Mouse (Mus musculus) ES-Bruce4 (cell line): ENCODE measurements at regions not wholly inside any gene's neighbourhood (a gene's known extent, or its start where the extent isn't known, plus 50 kb on each side); places are given as distances from the start of the nearest gene placed in this dataset.
"Not testable (repeated sequence)": the region's sequence is repeated elsewhere in the genome, so short reads cannot be mapped to it uniquely, and the experiment has no call there.

Experiments used
- H3K27ac ChIP-seq: 2 replicates; pipeline ENCODE4 v1.5.1; 2012; ENCODE audit warnings: low read length, inconsistent platforms; ENCODE audit not compliant: insufficient read depth
- H3K27me3 ChIP-seq: 2 replicates; pipeline ENCODE4 v1.6.1; 2012; ENCODE audit warnings: mild to moderate bottlenecking, low read length, inconsistent platforms; ENCODE audit not compliant: control insufficient read depth, poor library complexity, insufficient read depth, severe bottlenecking
- H3K36me3 ChIP-seq: 2 replicates; pipeline ENCODE4 v1.6.1; 2012; ENCODE audit warnings: inconsistent platforms, mild to moderate bottlenecking, low read length, moderate library complexity; ENCODE audit not compliant: control insufficient read depth, poor library complexity, insufficient read depth, severe bottlenecking
- H3K4me1 ChIP-seq: one replicate; pipeline ENCODE4 v1.8.1; 2011; ENCODE audit warnings: low read length; ENCODE audit not compliant: control insufficient read depth, insufficient read depth
- H3K4me3 ChIP-seq: 2 replicates; pipeline ENCODE4 v1.5.1; 2011; ENCODE audit warnings: low read depth, mild to moderate bottlenecking, low read length
- H3K9ac ChIP-seq: 2 replicates; pipeline ENCODE4 v1.6.1; 2012; ENCODE audit warnings: low read depth, mild to moderate bottlenecking, inconsistent platforms; ENCODE audit not compliant: poor library complexity, severe bottlenecking
- H3K9me3 ChIP-seq: replicated peaks from 2 replicates; pipeline ENCODE4 v1.6.1; 2012; ENCODE audit warnings: mild to moderate bottlenecking, low read length, inconsistent platforms; ENCODE audit not compliant: control insufficient read depth, poor library complexity, insufficient read depth, severe bottlenecking
- CTCF ChIP-seq: IDR thresholded peaks from one replicate; pipeline ENCODE4 v1.8.1; 2011; ENCODE audit warnings: low read depth, low read length
- EP300 ChIP-seq: IDR thresholded peaks from 2 replicates; pipeline ENCODE4 v1.6.1; 2011; ENCODE audit warnings: low read depth, low read length; ENCODE audit not compliant: insufficient read depth
- POLR2A ChIP-seq: IDR thresholded peaks from one replicate; pipeline ENCODE4 v1.8.1; 2011; ENCODE audit warnings: low read length; ENCODE audit not compliant: insufficient read depth

DNA sequence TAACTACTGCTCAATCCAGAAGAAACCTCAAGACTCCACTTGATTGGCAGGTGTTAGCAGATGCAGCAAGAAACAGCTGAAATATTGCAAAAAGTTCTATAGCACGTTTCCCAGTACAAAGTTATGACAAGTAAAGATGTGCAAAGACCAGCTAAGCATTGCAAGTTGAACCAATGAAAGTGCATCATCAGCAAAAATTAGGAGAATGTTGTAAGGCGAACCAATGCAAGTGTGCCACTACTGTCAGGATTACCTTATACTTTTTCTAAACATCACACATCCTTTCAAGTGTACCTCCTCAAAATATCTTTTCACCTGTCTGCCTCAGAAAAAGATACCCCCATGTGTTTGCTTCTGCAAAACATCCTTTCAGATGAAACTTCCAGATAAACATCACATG, 244.7 kb downstream of the Slco6d1 start:
- no peak overlapping the region for H3K4me3 ChIP-seq
- peaks cover 3% of the 10 kb centered on the region; the same call in 1 of the 2 replicates for H3K9me3 ChIP-seq
- no peaks in the 10 kb centered on the region for H3K4me1 ChIP-seq
- no peak overlapping the region for H3K27ac ChIP-seq
- no peaks in the 10 kb centered on the region for H3K36me3 ChIP-seq
- no peak overlapping the region for H3K9ac ChIP-seq
- TF ChIP-seq EP300 (no peak), CTCF (no peak), POLR2A (no peak)
- no peaks in the 10 kb centered on the region for H3K27me3 ChIP-seq

GRCm38 (mm10) chr1:98667426-98667825, 246.5 kb downstream of the Slco6d1 start:
- H3K4me3 ChIP-seq, H3K4me1 ChIP-seq: not testable (repeated sequence)

GRCm38 (mm10) chr1:98667887-98668286, 247.0 kb downstream of the Slco6d1 start:
- no peaks in the 10 kb centered on the region for H3K36me3 ChIP-seq
- no peaks in the 10 kb centered on the region for H3K27me3 ChIP-seq
- H3K9me3 ChIP-seq = peaks cover 3% of the 10 kb centered on the region; the same call in 1 of the 2 replicates
- H3K27ac ChIP-seq = peak overlapping the region; percentile 69; the same call in 1 of the 2 replicates
- no peak overlapping the region for H3K9ac ChIP-seq
- H3K4me1 ChIP-seq = no peaks in the 10 kb centered on the region
- TF ChIP-seq EP300 (no peak), POLR2A (no peak), CTCF (no peak)
- H3K4me3 ChIP-seq = no peak overlapping the region

More at GRCm38 (mm10) chr1:98667426-98667825, 246.5 kb downstream of the Slco6d1 start:
- H3K27me3 ChIP-seq, H3K9ac ChIP-seq, H3K9me3 ChIP-seq, H3K27ac ChIP-seq, H3K36me3 ChIP-seq: not testable (repeated sequence)

- Histone ChIP-seq H3K9me3 (peaks cover 3% of the 10 kb centered on the region; the same call in 1 of the 2 replicates), H3K36me3 (no peaks in the 10 kb centered on the region), H3K27ac (no peak overlapping the region), H3K4me3 (no peak overlapping the region), H3K27me3 (no peaks in the 10 kb centered on the region), H3K4me1 (no peaks in the 10 kb centered on the region), H3K9ac (no peak overlapping the region)
- TF ChIP-seq CTCF = no peak
- TF ChIP-seq POLR2A = no peak
- TF ChIP-seq EP300 = no peak
These were observed 247.7 kb downstream of the Slco6d1 start for GRCm38 (mm10) chr1:98668595-98668994.

GRCm38 (mm10) chr1:98678686-98679085, 257.8 kb downstream of the Slco6d1 start:
- H3K27ac ChIP-seq = no peak overlapping the region
- H3K27me3 ChIP-seq = no peaks in the 10 kb centered on the region
- H3K36me3 ChIP-seq = no peaks in the 10 kb centered on the region
- TF ChIP-seq EP300 = no peak
- no peak for TF ChIP-seq CTCF
- no peak for TF ChIP-seq POLR2A
- H3K9me3 ChIP-seq = no peaks in the 10 kb centered on the region
- H3K4me3 ChIP-seq = no peak overlapping the region
- H3K9ac ChIP-seq = no peak overlapping the region
- H3K4me1 ChIP-seq = no peaks in the 10 kb centered on the region

DNA sequence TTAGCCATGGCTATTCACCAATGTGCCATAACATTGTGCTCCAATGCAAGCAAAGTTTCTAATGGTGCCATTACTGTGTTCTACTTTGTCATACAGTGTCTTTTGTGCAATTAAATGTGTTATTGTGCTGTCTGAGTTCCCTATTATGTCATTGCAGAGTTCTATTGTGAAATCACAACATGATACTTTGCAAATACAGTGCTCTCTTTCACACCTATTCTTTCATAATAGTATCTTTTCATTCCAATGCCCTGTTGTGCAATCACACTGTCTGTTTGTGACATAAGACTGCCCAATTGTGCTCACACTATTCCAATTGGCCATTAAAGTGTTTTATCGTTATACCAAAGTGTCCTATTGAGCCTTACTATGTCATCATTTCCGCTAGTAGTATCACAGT, 292.9 kb downstream of the Slco6d1 start:
- no peak overlapping the region for H3K9ac ChIP-seq
- H3K9me3 ChIP-seq = no peaks in the 10 kb centered on the region
- no peaks in the 10 kb centered on the region for H3K4me1 ChIP-seq
- H3K4me3 ChIP-seq = no peak overlapping the region
- no peak overlapping the region for H3K27ac ChIP-seq
- no peaks in the 10 kb centered on the region for H3K27me3 ChIP-seq
- H3K36me3 ChIP-seq = no peaks in the 10 kb centered on the region
- no peak for TF ChIP-seq POLR2A
- no peak for TF ChIP-seq CTCF
- no peak for TF ChIP-seq EP300
